Mouse (Mus musculus) layer of hippocampus, adult 2 months (tissue): ENCODE results near the gene Lsm2. TPM values are rescaled to one million over a fixed set of nuclear protein-coding genes. Genes with fewer than 3 reads are reported as not detected.
A peak's percentile ranks its signal among the peaks of the same experiment; 100 is the strongest.
"Not testable (repeated sequence)": the region's sequence is repeated elsewhere in the genome, so short reads cannot be mapped to it uniquely, and the experiment has no call there.

Experiments
- DNase-seq, 2 experiments: peaks; one replicate each; pipeline ENCODE4 v3.0.0; 2022; ENCODE audit warnings: low spot score in 2 of 2
- H3K27ac ChIP-seq: fragments of 200-600 bp; 2 replicates; pipeline ENCODE4 v1.8.1; 2022
- H3K4me3 ChIP-seq: fragments of 200-600 bp; 2 replicates; pipeline ENCODE4 v1.8.1; 2022; ENCODE audit warnings: mild to moderate bottlenecking
- CTCF ChIP-seq: fragments of 200-600 bp; conservative IDR thresholded peaks from 2 replicates; pipeline ENCODE4 v1.8.1; 2022; ENCODE audit warnings: antibody characterized with exemption, mild to moderate bottlenecking, moderate library complexity
- total RNA-seq, 2 experiments: library from RNA; stranded (reverse); gene quantifications; 2 replicates each; pipeline ENCODE4 v1.2.3; 2021

Gene Lsm2
- total RNA-seq, 2 experiments from 2014 or later = 15.9 to 21.8 TPM

GRCm38 (mm10) chr17:34949553-34949969, 32.1 kb upstream of the Lsm2 start:
- H3K27ac ChIP-seq = no peak overlapping the region

GRCm38 (mm10) chr17:34950514-34951455, 30.9 kb upstream of the Lsm2 start:
- peak; percentile 68 for TF ChIP-seq CTCF
- DNase-seq = no peak
- Histone ChIP-seq H3K4me3 (peak overlapping the region; percentile 83), H3K27ac (peak overlapping the region; percentile 95)

More at GRCm38 (mm10) chr17:34949553-34949969, 32.1 kb upstream of the Lsm2 start:
- H3K4me3 ChIP-seq = no peak overlapping the region
- no peak for TF ChIP-seq CTCF
- DNase-seq = no peak

- TF ChIP-seq CTCF = no peak
- H3K4me3 ChIP-seq = peak overlapping the region; percentile 83
- peak in 1 of 2 experiments; percentile 30 for DNase-seq
- H3K27ac ChIP-seq = peak overlapping the region; percentile 95
Observed at GRCm38 (mm10) chr17:34951636-34952377, 29.9 kb upstream of the Lsm2 start.

GRCm38 (mm10) chr17:34952378-34953040, 29.2 kb upstream of the Lsm2 start:
- peak; percentile 90 for TF ChIP-seq CTCF
- Histone ChIP-seq H3K27ac (peak overlapping the region; percentile 95), H3K4me3 (peak overlapping the region; percentile 83)
- peak; percentile 60 to 76 for DNase-seq

GRCm38 (mm10) chr17:34953258-34953657, 28.4 kb upstream of the Lsm2 start:
- H3K4me3 ChIP-seq = no peak overlapping the region
- TF ChIP-seq CTCF = no peak
- no peak for DNase-seq
- H3K27ac ChIP-seq = no peak overlapping the region

- no peak for TF ChIP-seq CTCF
- no peak overlapping the region for H3K4me3 ChIP-seq
- DNase-seq = no peak
- H3K27ac ChIP-seq = no peak overlapping the region
Observed at GRCm38 (mm10) chr17:34953904-34954303, 27.8 kb upstream of the Lsm2 start.

GRCm38 (mm10) chr17:34954831-34955230, 26.8 kb upstream of the Lsm2 start:
- DNase-seq = no peak
- no peak for TF ChIP-seq CTCF
- H3K27ac ChIP-seq = no peak overlapping the region
- H3K4me3 ChIP-seq = no peak overlapping the region

- H3K4me3 ChIP-seq = no peak overlapping the region
- DNase-seq = no peak
- H3K27ac ChIP-seq = no peak overlapping the region
- TF ChIP-seq CTCF = no peak
Observed at GRCm38 (mm10) chr17:34955884-34956283, 25.8 kb upstream of the Lsm2 start.

- no peak for DNase-seq
- Histone ChIP-seq H3K4me3 (no peak overlapping the region), H3K27ac (no peak overlapping the region)
- peak; percentile 75 for TF ChIP-seq CTCF
Observed at GRCm38 (mm10) chr17:34956340-34956739, 25.3 kb upstream of the Lsm2 start.

GRCm38 (mm10) chr17:34957291-34957690, 24.4 kb upstream of the Lsm2 start:
- DNase-seq, H3K4me3 ChIP-seq: not testable (repeated sequence)

GRCm38 (mm10) chr17:34957966-34958365, 23.7 kb upstream of the Lsm2 start:
- H3K4me3 ChIP-seq, DNase-seq, H3K27ac ChIP-seq: not testable (repeated sequence)

More at GRCm38 (mm10) chr17:34957291-34957690, 24.4 kb upstream of the Lsm2 start:
- not testable (repeated sequence) for H3K27ac ChIP-seq

GRCm38 (mm10) chr17:34958734-34959129, 22.9 kb upstream of the Lsm2 start:
- not testable (repeated sequence) for H3K27ac ChIP-seq, DNase-seq
- peak overlapping the region; percentile 66 for H3K4me3 ChIP-seq

- DNase-seq = peak; percentile 56 to 69
- Histone ChIP-seq H3K4me3 (peak within 1 kb of the TSS; percentile 66), H3K27ac (peak within 1 kb of the TSS; percentile 95)
Observed at GRCm38 (mm10) chr17:34959130-34959778, 22.4 kb upstream of the Lsm2 start, which contains the start of gene Hspa1b. Hspa1b (minus strand) TSS chr17:34959238.
